Mouse (Mus musculus): Measurements from ENCODE around the gene Fto.
A peak's percentile ranks its signal among the peaks of the same experiment; 100 is the strongest.

Fto gene

GRCm38 (mm10) chr8:91312835-91313832 lies at the start of gene Fto, which contains the start of gene Rpgrip1l:
Gene Fto (plus strand): TSS chr8:91313525.
Gene Rpgrip1l (minus strand): TSS chr8:91313262.
- DNase-seq: peak; percentile 99

DNA sequence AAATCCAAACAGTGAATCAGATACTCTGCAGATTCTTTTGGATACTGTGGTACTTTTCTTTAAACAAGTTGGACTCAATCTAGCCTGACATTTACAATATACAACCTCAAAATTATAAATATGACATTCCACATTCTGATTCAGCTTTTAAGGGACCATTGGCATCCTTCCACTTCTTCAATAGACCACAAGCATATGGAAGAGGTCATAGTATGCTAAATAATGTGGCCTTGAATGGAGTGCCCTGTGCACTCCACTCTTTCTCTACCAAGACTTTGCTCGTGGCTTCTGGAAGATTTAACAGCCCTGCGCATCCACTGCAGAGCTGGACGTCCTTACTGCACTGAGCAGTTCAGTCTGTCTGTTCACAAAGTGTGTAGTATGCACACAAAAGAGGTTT lies 49.4 kb upstream of the Fto start:
- no peak for DNase-seq

GRCm38 (mm10) chr8:91264564-91264963 lies 48.8 kb upstream of the Fto start:
- no peak for DNase-seq

DNA sequence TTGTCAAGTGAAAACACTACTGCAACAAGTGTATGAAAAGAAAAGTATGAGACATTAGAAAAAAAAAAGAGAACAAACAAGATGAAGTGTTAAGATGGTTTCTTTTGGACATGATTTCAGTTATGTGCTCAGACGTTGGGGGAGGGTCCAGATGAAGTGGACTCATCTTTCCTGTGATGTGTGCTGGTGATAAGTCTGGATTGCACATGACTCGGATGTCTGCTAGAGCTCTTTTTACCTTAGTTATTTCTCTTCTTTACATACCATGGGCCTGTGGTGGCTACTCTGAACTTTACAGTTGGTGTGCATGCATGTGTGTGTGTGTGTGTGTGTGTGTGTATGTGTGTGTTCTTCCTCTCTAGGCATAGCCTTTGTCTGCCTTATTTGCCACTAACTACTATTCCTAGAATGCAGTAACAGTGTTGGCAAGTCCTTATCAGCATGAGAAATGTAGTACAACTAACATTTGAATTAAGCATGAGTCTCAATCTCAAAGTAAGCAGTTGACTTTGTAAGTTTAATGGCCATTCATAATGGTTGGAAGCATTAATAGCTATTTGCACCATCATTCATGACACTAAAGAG lies 43.9 kb upstream of the Fto start:
- no peak for DNase-seq

GRCm38 (mm10) chr8:91273493-91273892 lies 39.8 kb upstream of the Fto start:
- no peak for DNase-seq

- no peak for DNase-seq
These were observed 37.0 kb upstream of the Fto start for GRCm38 (mm10) chr8:91276337-91276736.

DNA sequence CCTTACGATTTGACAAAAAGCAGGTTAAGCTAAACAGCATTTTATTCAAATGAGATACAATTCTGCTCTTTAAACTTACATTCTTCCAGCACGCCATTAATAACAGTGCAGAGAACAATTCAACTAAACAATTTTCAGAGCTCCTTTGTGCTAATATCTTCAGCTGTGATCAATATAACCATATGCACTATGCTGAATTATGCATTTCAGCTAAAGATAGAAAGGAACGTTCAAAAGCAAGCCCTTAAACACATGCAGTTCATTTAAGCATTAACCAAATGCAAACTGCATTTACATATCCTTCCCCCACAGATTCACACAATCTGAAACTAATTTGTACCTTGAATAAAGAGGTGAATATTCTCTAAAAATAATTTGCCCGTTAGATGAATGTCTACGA lies 35.3 kb upstream of the Fto start:
- DNase-seq: no peak

GRCm38 (mm10) chr8:91280467-91281212 lies 32.7 kb upstream of the Fto start:
- DNase-seq: no peak

DNA sequence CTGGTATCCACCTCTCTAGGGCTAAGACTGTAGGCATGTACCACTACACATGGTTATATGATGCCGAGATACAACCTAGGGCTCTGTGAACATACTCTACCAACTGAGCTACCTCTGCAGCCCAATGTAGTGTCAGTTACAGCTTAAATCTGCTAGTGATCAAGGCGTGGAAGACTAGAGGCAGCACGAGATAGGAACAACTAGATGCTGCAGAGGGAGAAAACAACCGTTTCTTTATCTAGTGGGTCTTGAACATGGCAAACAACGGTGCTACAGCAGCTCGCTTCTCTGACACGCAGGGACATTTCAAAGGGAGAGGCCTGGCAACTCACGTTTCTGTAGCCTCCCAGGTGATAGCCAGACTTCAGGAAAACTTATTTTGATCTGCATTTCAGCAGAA lies 31.8 kb upstream of the Fto start:
- DNase-seq: no peak

DNA sequence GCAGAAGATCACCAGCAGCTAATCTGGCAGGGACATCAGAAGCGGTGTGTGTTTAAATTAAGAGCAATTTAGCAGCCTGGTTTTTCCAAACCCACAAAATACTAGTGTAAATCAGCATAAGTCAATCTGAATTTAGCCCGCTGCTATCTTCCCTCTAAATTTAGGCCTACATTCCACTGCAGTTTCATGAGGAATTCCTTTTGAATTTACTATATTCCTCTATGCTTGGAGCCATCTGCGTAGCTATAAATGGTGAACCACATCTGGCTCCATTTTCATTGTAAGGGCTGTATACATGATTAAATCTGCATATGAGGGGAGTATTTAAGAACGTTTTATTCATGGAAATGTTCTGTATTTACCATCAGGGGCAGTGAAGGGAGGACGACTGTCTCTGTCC lies 30.7 kb upstream of the Fto start:
- DNase-seq: no peak

DNA sequence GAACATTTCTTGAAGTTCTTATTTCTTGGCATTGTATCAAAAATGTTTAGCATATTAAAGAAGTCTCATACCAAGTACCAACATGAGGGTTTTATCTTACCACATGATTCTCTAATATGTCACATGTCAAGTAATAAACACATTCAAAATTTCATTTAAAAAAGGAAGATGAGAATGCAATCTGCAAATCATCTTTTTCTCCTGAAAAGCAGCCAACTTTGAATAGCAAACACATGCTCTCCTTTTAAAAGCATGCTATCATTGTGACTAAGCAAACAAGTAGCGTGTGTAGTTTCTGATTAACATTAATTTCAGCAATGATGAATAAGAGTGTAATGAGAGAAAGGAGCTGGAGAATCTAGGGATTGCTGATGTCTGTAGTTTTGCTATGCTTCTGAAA lies 29.5 kb upstream of the Fto start:
- no peak for DNase-seq

DNA sequence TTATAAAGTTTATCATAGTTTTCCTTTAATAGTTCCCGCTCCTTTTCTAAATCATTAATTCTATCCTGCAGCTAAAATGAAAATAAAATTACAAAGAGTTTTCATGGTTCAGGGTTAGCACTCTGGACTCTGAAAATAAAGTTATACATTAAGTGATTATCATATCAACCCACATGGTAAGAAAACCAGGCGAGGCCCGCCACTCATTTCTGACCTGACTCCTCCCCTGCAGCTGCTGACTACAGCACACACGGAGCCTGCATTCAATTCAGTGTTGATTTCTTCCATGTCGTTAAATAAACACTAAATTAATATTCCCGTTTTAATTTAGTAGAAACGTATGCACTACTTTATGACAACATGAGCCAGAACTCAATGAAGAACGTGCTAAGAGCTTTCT lies 27.1 kb upstream of the Fto start:
- no peak for DNase-seq

- DNase-seq: no peak
These were observed 22.7 kb upstream of the Fto start for GRCm38 (mm10) chr8:91290576-91290975.

- no peak for DNase-seq
These were observed 17.5 kb upstream of the Fto start for GRCm38 (mm10) chr8:91295786-91296185.

DNA sequence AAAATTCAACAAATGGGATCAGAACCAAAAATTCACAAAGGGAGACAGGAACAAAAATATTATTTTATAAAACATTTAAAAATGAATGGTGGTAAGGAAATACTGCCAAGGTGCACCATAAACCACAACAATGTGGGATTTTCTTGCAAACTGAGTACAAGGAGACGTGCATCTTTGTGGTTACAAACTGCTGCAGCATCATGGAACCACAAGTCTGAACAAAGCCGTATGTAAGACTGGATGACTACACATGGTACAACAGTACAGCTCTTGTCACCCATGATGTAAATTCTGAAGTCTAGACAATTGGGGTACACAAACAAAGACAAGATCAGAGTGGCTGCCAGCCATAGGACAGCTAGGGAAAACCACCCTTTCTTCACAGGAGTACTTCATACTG lies 14.7 kb upstream of the Fto start:
- no peak for DNase-seq

DNA sequence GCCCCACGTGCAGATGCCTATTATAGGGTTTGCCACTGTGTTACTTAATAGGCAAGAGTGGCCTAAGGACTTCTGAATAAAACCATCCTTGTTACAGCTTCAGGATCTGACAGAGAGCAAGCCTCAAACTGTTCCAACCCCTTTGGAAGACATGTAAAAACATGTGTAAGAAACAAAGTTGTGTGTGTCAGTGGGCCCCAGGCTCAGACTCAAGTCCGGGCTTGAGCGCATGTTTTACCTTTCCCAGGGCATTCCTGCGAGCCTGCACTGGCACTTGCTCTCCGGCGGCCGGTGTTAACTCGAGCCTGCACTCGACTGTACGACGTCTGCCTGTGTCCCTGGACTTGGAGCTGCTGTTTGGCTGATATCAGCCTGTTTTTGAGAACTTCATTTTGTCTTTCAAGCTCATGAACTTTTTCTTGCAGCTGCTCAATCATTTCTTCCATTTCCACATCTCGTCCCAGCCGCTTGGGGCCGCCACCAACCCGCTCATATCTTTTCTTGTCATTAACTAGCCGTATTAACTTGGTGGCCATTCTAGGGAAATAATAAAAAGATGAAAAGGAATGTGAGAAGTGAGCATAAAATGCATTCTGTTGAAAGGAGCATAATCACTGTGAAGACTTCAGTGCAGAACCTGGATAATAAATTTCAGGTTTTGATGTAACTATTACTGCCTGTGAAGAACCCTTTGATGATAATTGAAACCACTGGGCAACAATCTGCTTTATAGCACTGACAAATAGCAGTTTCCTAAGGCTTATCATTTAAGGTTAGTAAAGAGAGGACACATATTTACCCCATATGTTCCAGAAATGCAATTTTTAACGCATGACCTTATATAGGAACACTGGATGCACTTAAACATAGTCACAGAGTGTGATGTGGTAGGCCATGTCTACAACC lies 8.6 kb upstream of the Fto start:
- DNase-seq: no peak

DNA sequence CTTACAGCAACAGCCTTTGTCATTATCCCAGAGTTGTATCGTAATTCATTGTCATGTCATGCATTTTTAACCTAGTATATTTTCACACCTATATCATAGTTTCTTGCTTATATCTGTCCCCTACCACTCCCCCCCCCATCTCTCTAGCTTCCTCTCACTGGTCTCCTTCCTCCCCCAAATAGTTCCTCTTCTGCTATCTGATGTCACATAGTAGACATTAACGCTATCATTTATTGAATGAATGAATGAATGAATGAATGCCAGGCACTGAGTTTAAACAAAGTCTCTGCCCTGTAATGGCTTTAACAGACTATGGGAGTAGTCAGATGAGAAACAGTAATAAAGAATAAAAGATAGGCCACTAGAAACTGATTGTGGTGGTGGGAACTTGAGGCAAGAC lies 983 bp upstream of the Fto start:
- DNase-seq: no peak

- DNase-seq: no peak
These were observed 4.4 kb downstream of the Fto start for GRCm38 (mm10) chr8:91317567-91318227.

DNA sequence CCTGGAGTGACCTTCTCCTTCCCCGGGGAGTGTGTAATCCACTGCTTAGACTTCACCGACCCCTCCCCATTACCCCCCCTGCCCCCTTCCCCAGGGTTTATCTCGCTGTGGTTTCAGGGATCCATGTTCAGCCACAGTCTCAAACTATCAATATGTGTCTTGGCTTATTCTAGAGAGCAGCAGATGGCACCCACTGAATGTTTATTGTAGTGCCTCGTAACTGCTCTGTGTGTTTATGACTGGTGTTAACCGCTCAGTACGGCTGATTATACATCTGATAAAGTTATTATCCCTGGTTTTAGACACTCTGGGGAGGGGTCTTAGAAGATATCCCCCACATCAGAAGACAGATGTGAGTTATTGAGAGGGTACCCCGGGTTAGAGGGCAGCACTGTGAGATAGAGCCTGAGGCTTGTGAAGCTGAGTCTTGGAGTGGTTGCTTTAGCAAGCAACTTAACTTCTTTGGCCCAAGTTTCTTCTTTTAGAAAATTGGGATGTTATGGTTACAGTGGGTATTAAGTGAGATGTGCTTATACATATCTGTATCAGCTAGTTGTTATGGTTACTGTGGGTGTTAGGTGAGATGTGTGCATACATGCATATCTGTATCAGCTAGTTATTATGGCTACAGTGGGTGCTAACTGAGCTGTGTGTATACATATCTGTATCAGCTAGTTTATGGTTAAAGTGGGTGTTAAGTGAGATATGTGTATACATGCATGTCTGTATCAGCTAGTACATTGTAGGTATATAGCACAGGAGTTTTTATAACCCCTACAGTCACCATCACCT lies 5.8 kb downstream of the Fto start:
- no peak for DNase-seq

- DNase-seq: no peak
These were observed 10.2 kb downstream of the Fto start for GRCm38 (mm10) chr8:91323511-91323910.

DNA sequence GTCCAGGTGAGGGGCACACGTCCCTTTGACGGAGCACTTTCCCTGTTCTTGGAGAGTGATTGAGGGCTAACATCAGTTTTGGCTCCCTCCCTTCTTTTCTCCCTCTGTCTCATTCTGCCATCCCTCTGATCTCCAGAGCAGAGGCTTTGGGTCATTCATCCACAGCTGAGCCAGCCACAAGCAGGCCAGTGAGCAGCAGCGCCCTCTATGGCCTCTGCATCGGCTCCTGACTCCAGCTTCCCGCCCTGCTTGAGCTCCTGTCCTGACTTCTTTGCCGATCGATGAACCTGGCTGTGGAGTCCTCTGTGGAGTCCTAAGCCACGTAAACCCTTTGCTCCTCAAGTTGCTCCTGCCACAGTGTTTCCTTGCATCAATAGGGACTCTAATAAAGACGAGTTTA lies 10.9 kb downstream of the Fto start:
- no peak for DNase-seq
